9 mouse cellular contexts compared by ENCODE assay signal in the genomic region with DNA sequence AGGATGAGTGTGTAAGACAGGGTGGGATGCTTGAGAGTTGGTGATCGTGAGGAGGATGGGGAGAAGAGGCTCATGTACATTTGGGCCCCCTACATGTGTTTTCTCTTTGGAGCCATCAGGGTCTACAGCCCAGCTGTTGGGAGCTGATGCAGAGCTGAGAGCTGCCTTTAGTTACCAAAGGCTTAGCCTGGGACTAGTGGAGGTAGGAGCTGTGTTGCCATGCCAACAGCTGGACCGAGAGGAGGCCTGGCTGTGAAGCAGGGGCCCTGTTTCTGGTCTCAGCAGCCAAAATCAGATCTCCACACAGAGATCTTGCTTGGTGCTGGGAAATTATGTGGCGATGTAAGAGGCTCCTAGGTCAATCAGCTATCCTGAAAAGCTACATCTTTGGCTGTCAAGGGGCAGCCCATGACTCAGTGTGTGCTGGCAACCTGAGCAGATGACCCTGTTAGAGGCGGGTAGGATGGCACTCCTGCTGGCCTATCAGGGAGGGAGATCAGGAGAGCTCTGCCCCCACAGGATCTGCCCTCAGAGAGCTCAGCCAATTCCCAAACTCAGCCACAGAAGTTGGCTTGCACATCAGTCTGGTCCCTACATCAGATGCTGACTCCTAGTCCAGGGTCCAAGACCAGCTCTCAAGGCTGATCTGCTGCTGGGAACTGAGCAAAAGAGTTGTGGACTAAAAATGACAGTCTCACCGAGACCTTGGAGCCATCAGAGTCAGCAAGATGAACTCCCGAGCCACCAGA. TPM values are rescaled to one million over a fixed set of nuclear protein-coding genes. Genes with fewer than 3 reads are reported as not detected.
DNase-seq lines count a peak whose midpoint lies in the region; ATAC-seq and TF ChIP-seq lines count a peak whose summit lies in the region.
"Had no signal": no experiment of that assay in that cellular context is flagged by ENCODE, and none has a peak within 500 bp of the region (broad histone marks: within the 10 kb centered on the region; RNA-seq: fewer than 3 reads in every experiment).

No protein-coding gene starts in this region.

- peaks cover 35 to 36% of the 10 kb centered on the region in 2 experiments for H3K4me1 ChIP-seq in heart, embryonic 14.5 days (ENCODE audit: control insufficient read depth in 2 of 2, insufficient read depth in 2 of 2, low read length in 2 of 2)

- H3K79me2 ChIP-seq in C2C12 (ENCODE audit: control insufficient read depth, insufficient read depth), result no peaks in the 10 kb centered on the region

- WGBS in heart, embryonic 14.5 days, result 37% methylated on average over 6 of the region's 6 CpGs

- intact Hi-C loops in left cerebral cortex, postnatal 4 days (cut with DNase I), result no loop called here

- no peak for ATAC-seq in heart, embryonic 14.5 days (ENCODE audit: insufficient number of reproducible peaks, insufficient read depth, low FRiP score, low read depth)
- peak; percentile 4; the same call in 1 of the 2 replicates for ATAC-seq in common myeloid progenitor, adult 5-6 weeks (replicated peaks; ENCODE audit: low read depth, poor library complexity, severe bottlenecking)
- ATAC-seq in megakaryocyte-erythroid progenitor cell, adult 5-6 weeks (replicated peaks; ENCODE audit: low FRiP score, low TSS enrichment, poor library complexity, severe bottlenecking), result peak; percentile 43; the same call in 1 of the 2 replicates

- H3K79me3 ChIP-seq in C2C12 (ENCODE audit: low read depth), result no peaks in the 10 kb centered on the region

- H3K9ac ChIP-seq in heart, embryonic 14.5 days (ENCODE audit: low read length), result peak overlapping the region; percentile 13; the same call in 1 of the 2 replicates

- H3K9me3 ChIP-seq in heart, embryonic 14.5 days (ENCODE audit: control insufficient read depth, low read length), result no peaks in the 10 kb centered on the region

- H3K4me3 ChIP-seq in heart, embryonic 14.5 days (ENCODE audit: control insufficient read depth in 1 of 2, insufficient read depth in 1 of 2, low read depth in 1 of 2, low read length in 2 of 2), result no peak overlapping the region
- H3K4me3 ChIP-seq in C2C12 (ENCODE audit: insufficient read depth, poor library complexity, severe bottlenecking), result no peak overlapping the region

- H3K27me3 ChIP-seq in heart, embryonic 14.5 days (ENCODE audit: control insufficient read depth, insufficient read depth, low read length), result no peaks in the 10 kb centered on the region
- H3K27me3 ChIP-seq in C2C12 (ENCODE audit: control insufficient read depth, insufficient read depth, insufficient read length), result no peaks in the 10 kb centered on the region

- H3K4me2 ChIP-seq in heart, embryonic 14.5 days (ENCODE audit: low read length), result peak overlapping the region; percentile 19; the same call in 1 of the 2 replicates

- H3K27ac ChIP-seq in heart, embryonic 14.5 days (replicated peaks in 1 of 2; ENCODE audit: control insufficient read depth in 1 of 2, insufficient read depth in 1 of 2, low read depth in 2 of 2, low read length in 2 of 2), result peak overlapping the region; percentile 0 to 60; a peak in 3 of 4 replicates

- peak overlapping the region; percentile 22 for H3ac ChIP-seq in C2C12 (ENCODE audit: control insufficient read depth, insufficient read length, low read depth)

- no peaks in the 10 kb centered on the region for H3K36me3 ChIP-seq in heart, embryonic 14.5 days (ENCODE audit: control insufficient read depth, insufficient read depth, low read length)
- H3K36me3 ChIP-seq in C2C12 (ENCODE audit: control insufficient read depth, insufficient read depth), result no peaks in the 10 kb centered on the region

- TF ChIP-seq CTCF in C2C12 (IDR thresholded peaks at IDR 0.05; ENCODE audit: control insufficient read depth, insufficient read depth, insufficient read length), result no peak

- no peak for DNase-seq in heart, adult 18-20 months
- no peak for DNase-seq in right cerebral cortex, postnatal 14 days
- DNase-seq in left cerebral cortex, postnatal 4 days, result no peak
- DNase-seq in urinary bladder, postnatal 14 days (ENCODE audit: low spot score), result no peak

TF ChIP-seq in C2C12, 6 proteins besides CTCF, POLR2A, EP300 and RAD21:
- TF ChIP-seq FOSL1 (IDR thresholded peaks at IDR 0.05; ENCODE audit: insufficient read depth, low read length, poor library complexity, severe bottlenecking) (peak; percentile 67), USF1 (IDR thresholded peaks at IDR 0.05; ENCODE audit: low read depth) (peak; percentile 12), CEBPB (IDR thresholded peaks at IDR 0.05; ENCODE audit: low read depth) (no peak)
TF ChIP-seq in C2C12: peak in this region for 2.

RNA-seq across cellular contexts. Expression of gene Lrrc74a, which starts 56.1 kb away (rescaled TPM):
- polyA plus RNA-seq in heart, embryonic 14.5 days (2014; fragmentation: Nextera tagmentation; extraction: Ambion mirVana), result not detected in 2 replicates
- total RNA-seq in heart, adult 18-20 months (2021), result not detected
- not detected for polyA plus RNA-seq in C2C12 (2012; fragmentation: generic; extraction: Trizol)
- total RNA-seq in common myeloid progenitor, adult 5-6 weeks (2017), result not detected in 2 replicates
- total RNA-seq in megakaryocyte-erythroid progenitor cell, adult 5-6 weeks (2014; fragmentation: Nextera tagmentation), result not detected in 2 replicates
- not detected in 2 replicates for total RNA-seq in megakaryocyte-erythroid progenitor cell, adult 5-6 weeks (2017)
- not detected for total RNA-seq in left cerebral cortex, postnatal 4 days (2021)
- polyA plus RNA-seq: frontal cortex, adult 2 months had no signal
